Mouse (Mus musculus): ENCODE results near the gene Pth1r. TPM values are rescaled to one million over a fixed set of nuclear protein-coding genes. Genes with fewer than 3 reads are reported as not detected.

The Pth1r gene
- 1 to 10 TPM in 1 of 2 experiments, under 1 TPM in 1; 0.82 to 1.1 TPM for total RNA-seq (2021)
- long read RNA-seq, experiment 1, partial matches to known transcripts: 0 of 3 reads
- long read RNA-seq, experiment 1, other reads (novel, unspliced or antisense): 0 of 3 reads
- long read RNA-seq, experiment 2, partial matches to known transcripts: 0 of 2 reads
- long read RNA-seq, experiment 2, other reads (novel, unspliced or antisense): 0 of 2 reads

DNA sequence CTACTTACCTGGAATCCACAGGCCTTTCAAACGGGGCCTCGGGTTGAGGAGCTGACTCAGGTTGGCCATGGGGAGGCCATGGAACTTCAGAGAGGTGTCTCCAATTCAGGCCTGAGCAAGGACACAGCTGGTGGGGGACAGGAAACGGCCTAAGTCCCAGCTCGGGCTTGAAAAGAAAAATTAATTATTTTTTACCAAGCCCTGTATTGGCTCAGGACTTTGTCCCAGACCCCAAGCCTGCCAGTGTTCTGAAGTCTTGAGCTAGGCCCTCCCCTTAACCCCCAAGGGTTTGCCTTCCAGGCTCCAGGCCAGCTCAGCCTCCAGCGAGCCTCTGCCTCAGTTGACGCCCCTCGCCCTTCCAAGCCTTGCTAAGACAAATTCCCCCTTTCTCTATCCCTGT lies at the start of gene Pth1r:
Gene Pth1r, minus strand, starts transcription at position 185 of the 400 bp plus-strand sequence.
- DNase-seq (ENCODE audit: low spot score): no peak

DNA sequence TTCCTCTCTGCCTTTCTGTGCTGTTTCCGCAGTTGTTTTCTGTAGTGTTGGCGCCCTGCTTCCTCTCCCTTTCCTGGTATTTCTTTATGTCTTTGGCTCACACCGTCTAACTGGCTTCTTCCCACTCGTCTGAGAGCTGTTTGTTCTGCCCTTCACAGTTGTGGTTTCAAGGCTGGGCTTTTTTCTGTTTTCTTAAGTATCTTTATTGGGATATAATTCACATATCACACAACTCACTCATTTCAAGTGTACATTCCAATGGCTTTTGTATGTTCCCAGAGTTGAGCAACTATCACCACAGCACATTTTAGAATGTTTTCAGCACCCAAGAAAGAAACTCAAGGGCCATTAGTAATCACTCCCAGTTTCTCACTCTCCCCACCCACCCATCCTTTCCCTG lies 43.5 kb upstream of the Pth1r start:
- no peak for DNase-seq (ENCODE audit: low spot score)

DNA sequence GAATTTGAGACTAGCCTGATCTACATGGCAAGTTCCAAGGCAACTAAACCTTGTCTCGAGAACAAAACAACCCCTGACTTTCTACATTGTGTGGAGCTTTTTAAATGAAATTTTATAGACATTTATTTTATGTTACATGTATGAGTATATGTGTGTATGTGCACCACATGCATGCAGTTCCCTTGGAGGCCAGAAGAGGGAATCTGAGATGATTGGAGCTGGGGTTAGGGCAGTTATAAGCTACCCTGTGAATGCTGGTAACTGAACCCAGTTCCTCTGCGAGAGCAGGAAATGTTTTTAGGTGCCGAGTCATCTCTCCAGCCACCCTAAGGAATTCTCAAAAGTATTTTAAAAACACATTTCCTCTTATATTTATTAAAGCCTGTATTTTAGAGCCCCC lies 41.2 kb upstream of the Pth1r start:
- no peak for DNase-seq (ENCODE audit: low spot score)

DNA sequence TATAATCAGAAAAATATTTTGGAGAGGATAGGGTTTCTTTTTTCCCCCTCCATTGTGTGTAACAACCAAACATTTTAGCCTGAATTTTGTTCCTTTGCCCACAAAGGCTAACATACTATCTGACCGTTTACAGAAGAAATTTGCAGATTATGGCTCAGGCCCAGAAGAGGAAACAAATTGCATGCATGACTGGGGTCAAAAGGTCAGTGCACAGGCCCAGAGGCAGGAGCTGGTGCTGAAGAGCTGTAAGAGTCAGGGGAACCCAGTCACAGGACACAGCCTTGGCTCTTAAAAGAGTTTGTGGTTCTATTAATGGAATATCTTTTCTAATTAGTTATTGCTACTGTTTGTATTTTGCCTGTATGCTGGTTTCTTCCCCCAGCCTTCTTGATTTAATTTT lies 36.7 kb upstream of the Pth1r start:
- DNase-seq (ENCODE audit: low spot score): no peak

DNA sequence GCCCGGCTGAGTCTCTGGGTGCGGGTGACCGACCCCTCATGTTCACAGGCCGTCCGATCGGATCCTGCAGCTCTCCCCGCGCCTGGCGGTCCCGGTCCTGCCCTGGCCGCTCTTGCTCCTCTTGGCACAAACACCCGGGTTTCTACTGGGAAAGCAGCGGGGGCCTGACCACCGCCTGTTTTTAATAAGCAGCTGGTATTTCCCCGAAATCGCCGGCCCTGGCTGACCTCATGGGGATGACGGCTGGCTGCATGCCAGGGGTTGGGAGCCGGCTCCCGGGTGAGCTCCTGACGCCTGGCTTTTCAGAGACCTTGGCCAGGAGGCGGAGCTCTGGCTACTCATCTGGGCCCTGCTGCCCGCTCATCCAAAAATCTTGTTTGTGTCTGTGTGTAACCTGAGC lies 34.8 kb upstream of the Pth1r start:
- DNase-seq (ENCODE audit: low spot score): peak; percentile 86

DNA sequence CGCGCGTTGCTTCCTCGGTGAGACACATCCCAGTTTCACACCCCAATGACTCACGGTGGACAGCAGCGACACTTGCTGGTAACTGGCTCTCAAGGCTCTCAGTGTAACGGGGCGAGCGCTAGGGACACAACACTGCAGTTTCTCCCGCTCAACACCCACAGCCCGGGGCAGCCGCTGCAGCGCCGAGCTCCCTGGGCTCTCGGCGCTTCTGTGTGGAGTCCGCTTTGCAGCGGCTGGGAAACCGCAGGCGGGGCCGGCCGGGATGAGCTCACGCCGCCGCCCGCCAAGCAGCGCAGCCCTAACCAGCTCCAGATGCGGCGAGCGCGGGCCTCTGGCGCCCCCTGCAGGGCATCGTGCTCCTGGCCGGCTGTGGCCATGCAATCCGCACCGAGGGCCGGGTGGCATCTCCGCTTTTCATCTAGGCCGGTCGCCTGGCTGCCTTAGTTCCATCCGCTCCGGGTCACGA lies 34.3 kb upstream of the Pth1r start:
- DNase-seq (ENCODE audit: low spot score): peak; percentile 94

DNA sequence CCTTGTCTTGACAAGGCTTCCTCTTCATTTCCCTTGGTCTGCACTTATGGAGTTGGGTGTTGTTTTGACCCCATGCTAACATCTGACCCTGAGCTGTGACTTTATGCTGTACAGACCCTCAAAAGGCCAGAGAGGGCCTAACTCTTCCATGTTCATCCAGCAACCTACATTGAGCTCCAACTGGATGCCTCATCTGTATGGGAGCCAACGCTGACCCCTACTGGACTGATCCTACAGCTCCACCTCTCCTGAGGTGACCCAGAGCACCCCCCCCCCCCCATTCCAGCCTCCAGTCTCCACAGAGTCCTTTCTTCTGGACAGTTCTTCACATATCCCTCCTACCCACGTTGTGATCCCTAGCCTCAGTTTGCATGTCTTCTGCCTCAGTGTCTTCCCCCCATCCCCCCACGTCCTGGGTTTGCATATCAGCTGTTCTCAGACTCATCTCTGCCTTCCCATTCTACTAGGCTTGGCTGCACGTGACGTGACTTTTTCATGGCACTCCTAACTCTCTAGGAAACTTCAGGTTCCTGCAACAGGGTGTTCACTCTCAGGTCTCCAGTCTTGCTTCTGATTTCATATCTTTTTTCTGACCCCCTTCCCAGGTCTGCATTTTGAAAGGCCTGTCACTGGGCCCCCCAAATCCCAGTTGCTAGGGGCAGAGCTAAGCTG lies 32.4 kb upstream of the Pth1r start:
- DNase-seq (ENCODE audit: low spot score): no peak

DNA sequence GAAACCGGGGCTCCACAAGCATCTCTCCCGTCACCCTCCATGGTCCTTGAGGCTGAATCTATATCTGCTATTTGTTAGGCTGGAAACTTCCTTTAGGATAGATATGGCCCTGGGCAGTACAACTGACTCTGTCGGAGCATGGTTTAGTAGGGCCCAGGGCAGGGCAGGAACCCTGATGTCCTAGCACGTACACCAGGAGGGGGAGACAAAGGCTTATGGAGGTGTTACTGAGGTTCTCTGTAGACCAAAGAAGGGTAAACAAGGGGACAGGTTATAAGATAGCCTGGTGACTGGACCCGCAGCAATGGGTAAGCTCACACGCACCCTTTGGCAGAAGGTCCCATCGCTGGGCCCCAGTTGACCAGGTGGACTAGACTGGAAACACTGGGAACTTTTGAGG lies 31.6 kb upstream of the Pth1r start:
- DNase-seq (ENCODE audit: low spot score): no peak

DNA sequence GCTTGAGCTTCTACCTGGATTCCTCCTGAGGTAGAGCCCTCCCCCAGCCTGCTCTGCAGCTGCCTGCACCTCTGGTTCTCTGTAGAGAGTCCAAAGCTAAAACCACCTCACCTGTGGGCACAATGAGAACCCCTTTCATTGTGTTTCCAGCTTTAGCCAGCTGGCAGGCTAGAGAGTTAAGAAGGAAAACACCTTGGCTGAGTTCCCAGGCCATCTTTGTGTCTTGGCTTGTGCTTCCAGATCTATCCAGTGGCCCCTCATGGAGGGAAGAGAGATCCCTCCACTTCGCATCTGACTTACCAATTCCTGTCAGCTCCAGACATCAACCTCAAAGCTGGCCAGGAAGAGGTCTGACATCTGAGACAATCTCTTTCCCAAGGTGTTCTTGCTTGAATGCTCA lies 31.2 kb upstream of the Pth1r start:
- DNase-seq (ENCODE audit: low spot score): no peak

DNA sequence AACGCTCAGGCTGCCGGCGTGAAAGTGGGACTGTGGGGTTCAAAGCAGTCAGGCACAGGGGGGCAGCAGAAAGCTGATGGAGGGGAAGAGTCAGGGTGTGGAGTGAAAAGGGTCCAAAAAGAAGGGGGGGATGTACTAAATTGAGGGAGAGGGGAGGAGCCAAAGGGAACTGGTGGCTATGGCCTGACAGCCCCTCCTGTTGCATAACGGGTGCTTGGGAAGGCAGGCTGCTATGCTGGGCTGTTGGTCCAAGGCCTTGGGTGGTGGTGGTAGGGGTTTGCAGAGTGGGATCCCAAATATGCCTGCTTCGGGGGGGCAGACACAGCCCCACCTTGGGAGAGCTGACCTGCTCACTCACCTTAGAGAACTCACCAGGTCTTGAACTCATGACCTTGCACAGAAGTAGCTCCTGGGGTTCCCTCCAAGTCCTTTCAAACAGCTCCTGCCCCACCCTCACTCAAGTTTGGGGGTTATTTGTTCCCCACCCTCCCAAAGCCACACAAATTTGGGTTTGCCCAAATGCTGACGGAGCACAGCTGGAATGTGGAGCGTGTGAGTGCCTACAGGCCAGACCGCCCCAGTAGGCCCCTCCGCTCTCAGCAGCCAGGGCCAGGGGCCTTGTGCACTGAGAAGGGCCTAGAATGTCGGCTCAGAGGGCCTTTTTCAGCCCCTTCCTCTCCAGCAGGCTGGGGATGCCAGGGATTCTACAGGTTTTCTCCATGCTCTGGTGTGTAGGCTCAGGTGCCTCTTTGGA lies 28.5 kb upstream of the Pth1r start:
- no peak for DNase-seq (ENCODE audit: low spot score)

DNA sequence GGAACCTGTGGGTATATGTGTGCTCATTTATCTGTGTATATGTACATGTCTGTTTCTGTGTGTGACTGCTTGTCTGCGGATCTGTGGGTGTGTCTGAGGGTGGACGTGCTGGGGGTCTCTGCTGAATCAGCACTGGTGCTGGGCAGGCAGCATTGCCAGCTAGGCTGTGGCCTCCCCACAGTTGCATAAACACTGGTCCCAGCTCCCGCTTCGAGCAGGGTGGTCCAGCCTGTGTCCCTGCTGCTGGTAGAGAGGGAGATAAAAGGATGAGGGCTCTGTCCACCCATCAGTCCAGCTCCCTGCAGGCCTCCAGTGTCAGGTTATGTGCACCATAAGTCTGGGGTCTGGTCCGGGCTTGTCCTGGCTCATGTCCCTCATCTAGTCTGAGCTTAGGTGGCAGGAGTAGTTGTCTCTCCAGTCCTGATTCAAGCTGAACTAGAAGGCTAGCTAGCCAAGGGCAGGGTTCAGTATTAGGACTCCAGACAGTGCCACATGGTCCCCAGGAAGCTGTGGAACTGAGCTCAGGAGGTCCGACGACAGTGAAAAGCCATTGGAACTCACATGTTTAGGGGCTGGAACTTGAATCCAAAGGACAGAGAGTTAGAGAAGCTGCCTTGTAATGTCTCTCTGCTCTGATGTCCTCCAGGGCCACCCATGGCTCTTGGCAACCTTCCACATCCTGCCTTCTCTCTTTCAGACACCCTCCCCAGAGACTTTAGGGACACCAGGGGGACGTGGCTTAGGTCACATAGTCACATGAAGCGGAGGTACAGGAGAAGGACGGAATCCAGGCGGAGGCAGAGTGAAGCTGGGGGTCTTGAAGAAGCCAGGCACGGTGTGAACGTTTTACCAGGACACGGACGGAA lies 27.7 kb upstream of the Pth1r start:
- DNase-seq (ENCODE audit: low spot score): no peak

DNA sequence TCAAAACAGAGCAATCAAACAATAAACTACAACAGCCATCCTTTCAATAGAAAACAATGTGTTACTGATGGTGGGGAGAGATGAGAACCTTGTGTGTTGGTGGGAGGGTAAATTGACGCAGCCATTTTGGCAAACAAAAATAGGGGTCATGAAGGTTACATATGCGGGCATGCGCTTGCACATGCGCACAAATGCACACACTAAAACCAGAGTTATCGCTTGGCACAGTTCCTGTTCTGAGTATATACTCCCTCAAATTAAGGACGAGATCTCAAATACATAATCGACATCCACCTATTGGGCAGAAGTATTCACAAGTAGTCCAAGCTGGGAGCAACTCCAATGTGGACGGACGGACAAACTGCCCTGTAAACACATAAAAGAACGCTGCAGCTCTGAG lies 25.4 kb upstream of the Pth1r start:
- DNase-seq (ENCODE audit: low spot score): no peak

DNA sequence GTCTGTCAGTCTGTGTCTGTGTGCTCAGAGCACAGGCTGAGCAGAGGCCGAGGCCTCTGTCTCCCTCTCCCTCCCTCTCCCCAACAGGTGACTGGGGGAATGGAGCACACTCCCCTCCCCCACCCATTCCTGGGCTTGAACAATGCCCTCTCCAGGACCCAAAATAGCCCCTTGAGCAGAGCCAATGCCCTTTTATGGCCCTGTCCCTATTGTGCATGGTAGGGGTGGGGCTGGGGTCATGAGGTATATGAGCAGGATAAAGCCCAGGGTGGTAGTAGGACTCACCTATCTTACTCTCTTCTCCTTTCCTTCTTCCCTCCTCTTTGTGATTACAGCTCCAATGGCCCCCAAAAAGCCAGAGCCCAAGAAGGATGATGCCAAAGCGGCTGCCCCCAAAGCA lies 16.5 kb upstream of the Pth1r start:
- no peak for DNase-seq (ENCODE audit: low spot score)

DNA sequence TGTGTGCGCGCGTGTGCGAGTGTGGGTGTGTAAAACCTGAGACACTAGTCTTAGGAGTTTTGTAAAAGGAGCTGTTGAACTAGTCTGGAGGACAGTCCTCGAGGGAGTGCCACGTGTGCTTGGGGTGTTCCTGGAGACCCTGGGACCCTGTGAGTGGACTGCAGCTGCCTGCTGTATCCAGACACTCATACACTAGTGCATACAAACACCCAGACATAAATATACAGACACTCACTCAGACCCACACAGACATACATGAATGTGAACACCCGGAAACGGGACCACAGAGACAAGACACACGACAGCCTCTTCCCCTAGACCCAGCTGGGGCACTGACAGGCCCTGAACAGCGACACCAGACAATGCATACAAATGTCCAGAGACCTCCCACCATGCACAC lies 15.8 kb upstream of the Pth1r start:
- DNase-seq (ENCODE audit: low spot score): no peak

DNA sequence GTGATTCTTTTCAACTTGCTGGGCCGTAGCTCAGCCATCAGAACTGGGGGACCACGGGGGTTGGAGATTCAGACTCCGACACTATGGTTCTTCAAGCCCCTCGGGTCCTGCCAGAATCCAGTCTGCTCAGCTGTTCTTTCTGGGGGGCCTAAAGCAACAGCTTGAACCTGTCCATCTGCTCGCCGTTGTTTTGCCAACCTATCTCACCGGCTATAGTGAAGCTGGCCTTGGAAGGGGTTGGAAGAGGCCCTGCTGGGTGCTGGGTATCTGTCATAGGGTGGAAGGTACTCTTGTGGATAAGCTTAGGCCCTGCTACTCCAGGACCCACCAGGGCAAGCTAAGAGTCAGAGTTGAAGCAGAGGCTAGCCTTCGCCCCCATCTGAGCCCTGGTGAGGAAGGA lies 13.9 kb upstream of the Pth1r start:
- DNase-seq (ENCODE audit: low spot score): no peak

DNA sequence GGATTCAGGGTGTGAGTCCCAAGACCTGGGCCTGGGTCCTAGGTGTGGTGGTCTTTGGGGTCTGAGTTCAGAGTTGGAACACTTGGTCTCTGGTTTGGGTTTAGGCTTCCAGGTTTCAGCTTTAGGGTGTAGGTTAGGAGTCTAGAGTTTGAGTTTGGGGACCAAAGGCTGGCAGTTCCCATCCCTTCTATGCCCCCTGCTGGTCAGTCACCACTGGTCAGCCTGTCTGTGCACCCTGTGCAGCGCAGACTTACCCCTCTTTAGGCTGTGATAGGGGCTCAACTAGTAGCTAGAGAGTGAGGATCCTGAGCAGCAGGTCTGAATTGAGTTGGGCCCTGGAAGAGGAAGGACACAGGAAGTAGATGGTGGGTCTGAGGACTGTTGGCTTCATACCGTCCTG lies 12.3 kb upstream of the Pth1r start:
- peak; percentile 54 for DNase-seq (ENCODE audit: low spot score)

DNA sequence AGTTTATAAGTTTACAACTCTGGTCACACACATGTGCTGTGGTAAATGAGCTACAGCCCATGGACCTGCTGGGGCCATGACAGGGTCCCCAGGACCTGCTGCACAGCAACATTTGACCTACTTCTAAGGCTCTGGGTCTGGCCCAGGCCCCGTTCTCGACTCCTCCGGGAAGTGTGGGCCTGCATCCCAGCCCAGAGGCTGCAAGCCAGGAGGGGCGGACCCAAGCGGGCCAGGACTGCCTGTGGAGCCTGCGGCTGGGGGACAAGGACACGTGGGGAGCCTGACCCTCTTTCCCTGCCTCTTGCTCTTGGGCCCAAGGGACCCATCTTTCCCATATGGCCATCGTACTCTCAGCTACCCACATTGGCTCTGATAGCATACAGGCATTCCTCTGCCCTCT lies 11.7 kb upstream of the Pth1r start:
- DNase-seq (ENCODE audit: low spot score): peak; percentile 87

DNA sequence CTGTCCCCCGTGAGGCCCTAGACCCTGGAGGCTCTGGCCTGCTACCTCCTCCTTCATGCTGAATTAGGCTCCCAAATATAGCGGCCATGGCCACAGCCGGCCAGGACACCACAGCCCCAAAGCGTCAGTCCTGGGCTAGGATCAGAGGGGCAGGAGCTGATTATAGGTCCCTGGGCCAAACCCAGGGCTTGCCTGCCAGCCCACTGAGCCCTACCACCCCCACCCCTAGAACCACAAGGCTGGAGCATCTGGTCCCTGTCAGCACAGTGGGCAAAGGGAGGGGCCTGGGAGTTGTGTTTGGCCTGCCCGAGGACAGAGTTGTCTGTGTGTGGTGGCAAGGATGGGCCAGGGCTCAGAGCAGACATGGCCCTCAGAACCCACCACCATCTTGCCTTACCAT lies 10.9 kb upstream of the Pth1r start:
- no peak for DNase-seq (ENCODE audit: low spot score)

DNA sequence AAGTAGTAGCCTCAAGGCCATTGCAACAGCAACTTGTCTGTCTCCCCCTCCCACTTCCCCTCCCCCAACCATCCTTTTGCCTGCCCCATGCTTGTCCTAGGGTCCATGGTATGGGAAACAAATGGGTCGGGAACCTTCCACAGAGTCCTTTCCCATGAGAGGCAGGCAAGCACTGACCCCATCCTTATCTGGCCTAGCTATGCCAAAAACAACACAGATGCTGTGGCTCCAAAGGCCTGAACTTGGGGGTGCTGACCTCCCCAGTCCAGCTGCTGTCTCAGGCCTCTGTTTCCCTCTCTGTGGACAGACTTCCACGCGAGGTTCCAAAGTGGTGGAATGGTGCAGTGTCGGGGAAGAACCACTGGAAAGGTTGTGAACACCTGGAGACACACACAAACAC lies 6.8 kb upstream of the Pth1r start:
- DNase-seq (ENCODE audit: low spot score): no peak

DNA sequence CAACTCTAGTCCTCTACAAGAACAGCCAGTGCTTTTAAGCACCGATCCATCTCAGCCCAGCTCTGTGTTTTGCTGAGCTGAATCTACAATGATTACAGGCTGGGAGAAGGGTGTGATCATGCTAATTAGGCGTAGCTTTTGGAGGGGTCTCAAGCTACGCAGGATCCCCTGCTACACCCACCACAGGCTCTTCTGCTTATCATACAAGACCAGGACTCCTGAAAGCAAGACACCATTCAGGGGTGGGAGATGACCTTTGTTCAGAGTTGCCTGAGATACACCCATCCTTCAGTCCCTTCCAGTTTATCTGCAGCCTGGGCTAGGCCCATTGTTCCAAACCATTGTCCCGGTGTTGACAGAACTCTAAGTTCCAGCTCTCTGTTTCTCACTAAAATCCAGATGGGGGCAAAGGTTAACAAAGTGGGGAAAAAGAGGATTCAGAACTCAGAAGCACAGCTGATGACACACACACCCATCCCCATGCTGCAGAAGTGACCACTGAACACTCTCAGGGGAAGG lies 6.0 kb upstream of the Pth1r start:
- DNase-seq (ENCODE audit: low spot score): no peak

DNA sequence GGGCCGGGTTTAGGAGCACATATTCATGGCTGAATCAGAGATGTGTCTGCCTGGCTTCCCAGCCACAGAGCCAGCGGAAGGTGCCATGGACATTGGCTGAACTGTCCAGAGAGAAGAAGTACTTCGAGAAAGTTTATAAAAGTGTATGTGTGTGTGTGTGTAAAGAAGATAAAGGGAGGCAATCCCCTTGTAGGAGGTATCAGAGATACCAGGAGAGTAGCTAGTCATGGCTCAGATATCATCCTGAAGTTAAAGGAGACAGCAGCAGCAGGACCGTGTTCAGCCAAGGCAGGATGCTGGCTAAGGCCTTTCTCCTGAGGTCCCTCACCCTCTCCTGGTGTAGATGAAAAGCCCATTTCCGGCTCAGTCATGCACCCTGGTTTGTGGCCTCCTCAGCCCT lies 4.5 kb upstream of the Pth1r start:
- DNase-seq (ENCODE audit: low spot score): no peak
